In genomic region chr3:85950914-85951313, GRCm38 (mm10) we compare ENCODE assay signal across 26 mouse cellular contexts. TPM values are rescaled to one million over a fixed set of nuclear protein-coding genes. Genes with fewer than 3 reads are reported as not detected.
"Had no signal": no experiment of that assay in that cellular context is flagged by ENCODE, and none has a peak within 500 bp of the region (broad histone marks: within the 10 kb centered on the region; RNA-seq: fewer than 3 reads in every experiment).

No protein-coding gene starts in this region.

- H3K27ac ChIP-seq: liver, embryonic 12.5 days; liver, embryonic 14.5 days; macrophage; midbrain, embryonic 13.5 days; midbrain, embryonic 15.5 days; stomach, embryonic 15.5 days had no signal

- H3K9me3 ChIP-seq: liver, embryonic 12.5 days; midbrain, embryonic 13.5 days; midbrain, embryonic 15.5 days; stomach, embryonic 15.5 days had no signal

- H3K4me2 ChIP-seq: liver, embryonic 12.5 days; lung, embryonic 14.5 days; midbrain, embryonic 11.5 days; midbrain, embryonic 13.5 days; midbrain, embryonic 15.5 days; stomach, embryonic 15.5 days had no signal

- H3K36me3 ChIP-seq: liver, embryonic 12.5 days; midbrain, embryonic 13.5 days; midbrain, embryonic 15.5 days; stomach, embryonic 15.5 days had no signal

- ATAC-seq: liver, embryonic 12.5 days; midbrain, embryonic 13.5 days; midbrain, embryonic 15.5 days had no signal

- H3K9ac ChIP-seq: liver, embryonic 12.5 days; liver, embryonic 14.5 days; lung, embryonic 14.5 days; midbrain, embryonic 13.5 days; midbrain, embryonic 15.5 days; stomach, embryonic 15.5 days had no signal

- H3K27me3 ChIP-seq: liver, embryonic 12.5 days; midbrain, embryonic 13.5 days; midbrain, embryonic 15.5 days; stomach, embryonic 15.5 days had no signal

- H3K4me3 ChIP-seq: liver, embryonic 12.5 days; megakaryocyte, embryonic 14.5 days; midbrain, embryonic 13.5 days; midbrain, embryonic 15.5 days; stomach, embryonic 15.5 days had no signal

- DNase-seq: lung, adult 18-20 months; lung, embryonic 14.5 days; lung, postnatal 14 days; lung, postnatal 36 days; retina, postnatal 1 day; right cerebral cortex, adult 18-20 months; thymus, adult 2 months; thymus, postnatal 25 days; thymus, postnatal 4 days had no signal

- H3K4me1 ChIP-seq: liver, embryonic 12.5 days; megakaryocyte, embryonic 14.5 days; midbrain, embryonic 13.5 days; midbrain, embryonic 15.5 days; stomach, embryonic 15.5 days had no signal

RNA-seq across cellular contexts. Expression of gene Prss48, which starts 51.4 kb away (rescaled TPM):
- total RNA-seq: liver, adult 2 months; megakaryocyte progenitor cell, adult 5-6 weeks; midbrain, postnatal 0 days; monocyte, adult 5-6 weeks had no signal
- polyA plus RNA-seq: liver, adult 2 months; liver, embryonic 12.5 days; liver, embryonic 14.5 days; liver, embryonic 16.5 days; macrophage; midbrain, embryonic 11.5 days; midbrain, embryonic 13.5 days; midbrain, embryonic 15.5 days; midbrain, postnatal 0 days; neural tube, embryonic 11.5 days; neural tube, embryonic 14.5 days; spleen, adult 2 months; stomach, embryonic 15.5 days; thymus, adult 2 months; urinary bladder, adult 2 months had no signal
